Comparison of ENCODE assay signal across 14 mouse cellular contexts in genomic region chr15:89152312-89152711, GRCm38 (mm10). TPM values are rescaled to one million over a fixed set of nuclear protein-coding genes. Genes with fewer than 3 reads are reported as not detected.
DNase-seq lines count a peak whose midpoint lies in the region; ATAC-seq and TF ChIP-seq lines count a peak whose summit lies in the region.
"Had no signal": no experiment of that assay in that cellular context is flagged by ENCODE, and none has a peak within 500 bp of the region (broad histone marks: within the 10 kb centered on the region; RNA-seq: fewer than 3 reads in every experiment).

No protein-coding gene starts in this region.

- no peak for TF ChIP-seq POLR2A in heart, adult 2 months (IDR thresholded peaks at IDR 0.05; ENCODE audit: insufficient read depth, low read depth, low read length)

- H3K27ac ChIP-seq in hindbrain, embryonic 11.5 days (ENCODE audit: low read depth, low read length) = peak overlapping the region; percentile 83
- H3K27ac ChIP-seq in midbrain, embryonic 12.5 days (replicated peaks) = peak overlapping the region; percentile 73
- no peak overlapping the region for H3K27ac ChIP-seq in left cerebral cortex, adult 2 months
- H3K27ac ChIP-seq in heart, adult 2 months = no peak overlapping the region
- H3K27ac ChIP-seq: embryonic facial prominence, embryonic 13.5 days had no signal

- DNase-seq in cerebellum, postnatal 10 days = peak; percentile 43 to 54
- no peak for DNase-seq in cerebellum, adult 9-11 months
- peak; percentile 76 for DNase-seq in hindbrain, embryonic 11.5 days (ENCODE audit: low spot score)
- DNase-seq in retina, embryonic 14.5 days (ENCODE audit: low spot score) = peak; percentile 66
- DNase-seq in adrenal gland, adult (ENCODE audit: inconsistent age in 2 of 2, low spot score in 1 of 2) = no peak
- no peak for DNase-seq in left cerebral cortex, adult 2 months (ENCODE audit: extremely low spot score in 1 of 2, low spot score in 2 of 2)
- no peak for DNase-seq in heart, adult 2 months
- DNase-seq: cerebellum, adult 11-12 months; kidney, adult 11 months; kidney, postnatal 4 days had no signal

- TF ChIP-seq EP300 in heart, adult 2 months (IDR thresholded peaks at IDR 0.05; ENCODE audit: insufficient read depth, low read depth, low read length) = no peak

- 0 out of 2 replicates have a peak overlapping the region, but pooled peaks have one; percentile 1 for H3K9ac ChIP-seq in hindbrain, embryonic 11.5 days (ENCODE audit: low read depth, low read length)
- H3K9ac ChIP-seq in midbrain, embryonic 12.5 days (replicated peaks) = peak overlapping the region; percentile 4; the same call in 1 of the 2 replicates
- H3K9ac ChIP-seq in heart, adult 2 months (ENCODE audit: low read depth, low read length) = no peak overlapping the region
- H3K9ac ChIP-seq: embryonic facial prominence, embryonic 13.5 days had no signal

- peaks cover 5% of the 10 kb centered on the region; the same call in 1 of the 2 replicates for H3K27me3 ChIP-seq in hindbrain, embryonic 11.5 days (ENCODE audit: control insufficient read depth, insufficient read depth, low read length)
- H3K27me3 ChIP-seq in midbrain, embryonic 12.5 days = peaks cover 10% of the 10 kb centered on the region; the same call in 1 of the 2 replicates
- no peaks in the 10 kb centered on the region for H3K27me3 ChIP-seq in heart, adult 2 months (ENCODE audit: control insufficient read depth, insufficient read depth, low read length)

- no peak for TF ChIP-seq CTCF in left cerebral cortex, adult 2 months (IDR thresholded peaks at IDR 0.05)
- TF ChIP-seq CTCF in heart, adult 2 months (IDR thresholded peaks at IDR 0.05) = no peak

- H3K36me3 ChIP-seq in hindbrain, embryonic 11.5 days (ENCODE audit: control insufficient read depth, insufficient read depth, low read length) = peaks cover 13% of the 10 kb centered on the region
- peaks cover 37% of the 10 kb centered on the region for H3K36me3 ChIP-seq in midbrain, embryonic 12.5 days
- no peaks in the 10 kb centered on the region for H3K36me3 ChIP-seq in heart, adult 2 months (ENCODE audit: control insufficient read depth, insufficient read depth, low read length)

- peak; percentile 73 for ATAC-seq in hindbrain, embryonic 11.5 days (ENCODE audit: low FRiP score)
- ATAC-seq in midbrain, embryonic 12.5 days (ENCODE audit: low FRiP score, low read depth) = peak; percentile 68

- peaks cover 17% of the 10 kb centered on the region for H3K4me1 ChIP-seq in hindbrain, embryonic 11.5 days (replicated peaks; ENCODE audit: control insufficient read depth, insufficient read depth, low read length)
- peaks cover 34% of the 10 kb centered on the region for H3K4me1 ChIP-seq in midbrain, embryonic 12.5 days
- H3K4me1 ChIP-seq in heart, adult 2 months (ENCODE audit: control insufficient read depth, insufficient read depth, low read length) = peaks cover 4% of the 10 kb centered on the region

- no peaks in the 10 kb centered on the region for H3K79me2 ChIP-seq in heart, adult 2 months (replicated peaks; ENCODE audit: control insufficient read depth, insufficient read depth, low read length)

- intact Hi-C loops in left cerebral cortex, adult 2 months (cut with DNase I) = no loop called here
- intact Hi-C loops in heart, adult 2 months (cut with DNase I) = no loop called here

- no peak overlapping the region for H3K4me2 ChIP-seq in hindbrain, embryonic 11.5 days (replicated peaks; ENCODE audit: low read depth, low read length)
- H3K4me2 ChIP-seq in midbrain, embryonic 12.5 days (replicated peaks) = peak overlapping the region; percentile 29
- H3K4me2 ChIP-seq: embryonic facial prominence, embryonic 13.5 days; liver, embryonic 11.5 days had no signal

- H3K4me3 ChIP-seq in hindbrain, embryonic 11.5 days (ENCODE audit: low read depth, low read length) = no peak overlapping the region
- no peak overlapping the region for H3K4me3 ChIP-seq in midbrain, embryonic 12.5 days
- H3K4me3 ChIP-seq in left cerebral cortex, adult 2 months = no peak overlapping the region
- no peak overlapping the region for H3K4me3 ChIP-seq in heart, adult 2 months
- H3K4me3 ChIP-seq: embryonic facial prominence, embryonic 13.5 days had no signal

- no peaks in the 10 kb centered on the region for H3K9me3 ChIP-seq in hindbrain, embryonic 11.5 days (ENCODE audit: control insufficient read depth, low read length)
- H3K9me3 ChIP-seq in midbrain, embryonic 12.5 days = no peaks in the 10 kb centered on the region
- H3K9me3 ChIP-seq: embryonic facial prominence, embryonic 13.5 days had no signal

RNA-seq across cellular contexts. Expression of gene Mapk11, which starts 2.9 kb away (rescaled TPM):
- polyA plus RNA-seq in hindbrain, embryonic 11.5 days (2014; fragmentation: Nextera tagmentation; extraction: Ambion mirVana) = 38.5 and 40.4 TPM in 2 replicates
- 45.7 and 50.2 TPM in 2 replicates for polyA plus RNA-seq in midbrain, embryonic 12.5 days (2016; fragmentation: Nextera tagmentation; extraction: Ambion mirVana)
- 10 to 100 TPM; 61.8 to 63.5 TPM for total RNA-seq in left cerebral cortex, adult 2 months (2021)
- 1 to 10 TPM; 1.9 to 2.0 TPM for total RNA-seq in heart, adult 2 months (2021)
- 4.7 and 5.2 TPM in 2 replicates for polyA plus RNA-seq in heart, adult 2 months (2012; rRNA removed)
- total RNA-seq: granulocyte monocyte progenitor cell, adult 5-6 weeks had no signal

RNA-seq across cellular contexts. Expression of gene Mapk12, which starts 11.8 kb away (rescaled TPM):
- polyA plus RNA-seq in hindbrain, embryonic 11.5 days (2014; fragmentation: Nextera tagmentation; extraction: Ambion mirVana) = 16.5 and 17.8 TPM in 2 replicates
- polyA plus RNA-seq in midbrain, embryonic 12.5 days (2016; fragmentation: Nextera tagmentation; extraction: Ambion mirVana) = 14.5 and 20.1 TPM in 2 replicates
- 1 to 10 TPM; 8.3 to 9.3 TPM for total RNA-seq in left cerebral cortex, adult 2 months (2021)
- 10 to 100 TPM; 20.7 to 21.1 TPM for total RNA-seq in heart, adult 2 months (2021)
- polyA plus RNA-seq in heart, adult 2 months (2012; rRNA removed) = 30.5 and 43.2 TPM in 2 replicates

RNA-seq across cellular contexts. Expression of gene Hdac10, which starts 23.8 kb away (rescaled TPM):
- 9.4 and 10.7 TPM in 2 replicates for polyA plus RNA-seq in hindbrain, embryonic 11.5 days (2014; fragmentation: Nextera tagmentation; extraction: Ambion mirVana)
- polyA plus RNA-seq in midbrain, embryonic 12.5 days (2016; fragmentation: Nextera tagmentation; extraction: Ambion mirVana) = 20.3 and 25.1 TPM in 2 replicates
- 10 to 100 TPM; 16.8 to 17.3 TPM for total RNA-seq in left cerebral cortex, adult 2 months (2021)
- total RNA-seq in heart, adult 2 months (2021) = 1 to 10 TPM; 6.3 to 7.6 TPM
- polyA plus RNA-seq in heart, adult 2 months (2012; rRNA removed) = 19.5 and 23.1 TPM in 2 replicates

RNA-seq across cellular contexts. Expression of gene Plxnb2, which starts 28.3 kb away (rescaled TPM):
- 97.4 and 104 TPM in 2 replicates for polyA plus RNA-seq in hindbrain, embryonic 11.5 days (2014; fragmentation: Nextera tagmentation; extraction: Ambion mirVana)
- 164 and 170 TPM in 2 replicates for polyA plus RNA-seq in midbrain, embryonic 12.5 days (2016; fragmentation: Nextera tagmentation; extraction: Ambion mirVana)
- 10 to 100 TPM; 49.4 to 53.3 TPM for total RNA-seq in left cerebral cortex, adult 2 months (2021)
- 10 to 100 TPM; 75.7 to 93.5 TPM for total RNA-seq in heart, adult 2 months (2021)
- 92.3 and 121 TPM in 2 replicates for polyA plus RNA-seq in heart, adult 2 months (2012; rRNA removed)

RNA-seq across cellular contexts. Expression of gene Tubgcp6, which starts 29.4 kb away (rescaled TPM):
- polyA plus RNA-seq in hindbrain, embryonic 11.5 days (2014; fragmentation: Nextera tagmentation; extraction: Ambion mirVana) = 17.5 and 17.6 TPM in 2 replicates
- polyA plus RNA-seq in midbrain, embryonic 12.5 days (2016; fragmentation: Nextera tagmentation; extraction: Ambion mirVana) = 25.0 and 25.1 TPM in 2 replicates
- total RNA-seq in left cerebral cortex, adult 2 months (2021) = 10 to 100 TPM; 34.7 to 35.3 TPM
- total RNA-seq in heart, adult 2 months (2021) = 1 to 10 TPM; 7.3 to 8.7 TPM
- polyA plus RNA-seq in heart, adult 2 months (2012; rRNA removed) = 16.2 and 18.7 TPM in 2 replicates

Comparison
In these comparisons a context has a peak if more than half of its experiments do, and no peak if none do; other contexts are left out.
1. DNase-seq: peak in cerebellum, postnatal 10 days (2 of 2), hindbrain, embryonic 11.5 days (single experiment) and retina, embryonic 14.5 days (single experiment); none in cerebellum, adult 9-11 months (single experiment), adrenal gland, adult (0 of 2), left cerebral cortex, adult 2 months (0 of 2) and heart, adult 2 months (0 of 2).
2. H3K27ac ChIP-seq: peak in hindbrain, embryonic 11.5 days (single experiment) and midbrain, embryonic 12.5 days (single experiment); none in left cerebral cortex, adult 2 months (single experiment) and heart, adult 2 months (single experiment).